Mouse (Mus musculus): ENCODE measurements around the gene Olig3.

DNA sequence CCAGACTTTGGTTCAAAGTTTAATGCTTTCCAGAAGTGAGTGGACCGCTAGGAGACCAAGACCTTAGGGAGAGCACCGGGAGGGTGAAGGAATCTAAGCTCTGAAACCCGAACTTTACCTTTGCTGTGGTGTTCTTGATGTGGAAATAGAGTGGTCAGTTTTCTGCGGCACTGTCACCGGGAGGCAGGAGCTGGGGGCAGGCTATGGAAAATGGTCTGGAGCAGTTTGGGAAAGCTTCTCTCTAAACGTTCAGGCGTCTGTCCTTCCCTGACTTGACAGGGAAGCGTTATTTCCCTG lies 5.9 kb downstream of the Olig3 start:
- TF ChIP-seq POLR2A (IDR thresholded peaks at IDR 0.05; ENCODE audit: low read depth, low read length), result no peak
- no peak for TF ChIP-seq CTCF (IDR thresholded peaks at IDR 0.05; ENCODE audit: extremely low read depth, insufficient read depth, insufficient read length, insufficient replicate concordance)

Measured in spleen, adult 2 months (tissue).